Mouse (Mus musculus): Measurements from ENCODE around the gene Ptprg. TPM values are rescaled to one million over a fixed set of nuclear protein-coding genes. Genes with fewer than 3 reads are reported as not detected.

Gene Ptprg
- 0.07 TPM for polyA plus RNA-seq (2017; shearing (Covaris generic))

GRCm38 (mm10) chr14:11553273-11553665 lies at the start of gene Ptprg:
TSS of gene Ptprg (plus strand) at chr14:11553532.

GRCm38 (mm10) chr14:12283641-12284040 lies 730.3 kb downstream of the Ptprg start, which contains the start of gene Gm49355:
TSS of gene Gm49355 (plus strand) at chr14:12283976.

GRCm38 (mm10) chr14:12284141-12284912 lies 731.0 kb downstream of the Ptprg start, which contains the start of gene 3830406C13Rik:
TSS of gene 3830406C13Rik (plus strand) at chr14:12284173.

Other genes starting within 250 kb of the Ptprg start
- gene Gm3839, start 196.8 kb upstream of the Ptprg start, polyA plus RNA-seq (2017; shearing (Covaris generic)), result 3.3 TPM